Mouse (Mus musculus): ENCODE results near the gene Kcnj1.
A peak's percentile ranks its signal among the peaks of the same experiment; 100 is the strongest.

Gene Kcnj1

DNA sequence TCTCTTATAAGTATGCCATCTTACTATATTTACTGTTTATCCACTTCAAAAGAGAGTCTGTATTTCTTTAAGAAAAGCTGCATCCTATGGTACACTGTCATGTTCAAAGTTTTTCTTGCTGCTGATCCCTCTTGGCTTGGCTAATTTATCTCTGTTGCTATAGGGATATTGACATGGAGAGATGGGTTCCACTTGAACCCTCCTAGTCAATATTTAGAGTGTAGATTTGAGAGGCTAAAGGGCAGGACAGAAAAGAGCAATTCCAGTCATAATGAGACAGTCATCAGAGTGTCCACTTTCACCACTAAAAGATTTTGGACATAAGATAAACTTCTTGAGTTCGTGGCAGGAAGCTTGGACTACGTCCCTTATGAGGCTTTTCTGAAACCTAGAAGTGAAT lies 27.9 kb downstream of the Kcnj1 start:
- DNase-seq (ENCODE audit: low spot score) = no peak

DNA sequence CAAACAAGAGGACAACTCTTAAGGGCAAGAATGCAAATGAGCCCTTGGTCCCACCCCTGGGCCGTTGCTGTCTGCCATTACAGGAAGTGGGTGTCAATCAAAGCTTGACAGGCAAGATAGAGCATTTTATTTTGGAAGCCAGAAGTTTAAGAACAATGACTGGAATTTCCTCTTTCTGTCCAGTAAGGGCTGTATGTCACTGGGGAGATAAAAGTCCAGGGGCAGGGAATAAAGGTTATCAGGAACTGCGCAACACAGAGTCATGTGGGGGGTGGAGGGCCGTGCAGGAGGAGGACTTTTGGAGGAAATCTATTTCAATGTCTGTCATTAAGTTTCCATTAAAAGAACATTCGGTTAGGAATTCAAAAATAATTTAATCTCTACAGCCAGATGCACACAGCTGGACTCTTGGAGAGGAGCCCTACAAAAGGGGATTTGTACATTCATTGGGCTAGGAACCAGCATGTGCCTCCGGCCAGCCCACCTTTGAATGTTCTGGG lies 28.4 kb downstream of the Kcnj1 start:
- no peak for DNase-seq (ENCODE audit: low spot score)

GRCm38 (mm10) chr9:32405191-32405925 lies 33.1 kb downstream of the Kcnj1 start:
- DNase-seq (ENCODE audit: low spot score) = peak; percentile 63

DNA sequence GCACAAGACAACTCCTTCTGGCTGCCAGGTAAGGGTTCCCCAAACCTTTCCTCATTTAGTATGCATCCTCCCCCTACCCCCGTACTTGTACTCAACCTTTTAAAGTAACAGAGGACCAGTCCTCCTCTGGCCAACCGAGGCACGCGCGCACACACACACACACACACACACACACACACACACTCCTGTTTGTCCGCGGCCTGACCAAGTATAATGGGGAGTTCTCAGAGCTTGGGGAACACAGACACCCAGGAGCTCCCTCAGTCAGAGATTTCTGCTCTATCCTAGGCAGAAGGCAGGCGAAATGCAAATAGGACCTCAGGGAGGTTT lies 36.4 kb downstream of the Kcnj1 start:
- no peak for DNase-seq (ENCODE audit: low spot score)

DNA sequence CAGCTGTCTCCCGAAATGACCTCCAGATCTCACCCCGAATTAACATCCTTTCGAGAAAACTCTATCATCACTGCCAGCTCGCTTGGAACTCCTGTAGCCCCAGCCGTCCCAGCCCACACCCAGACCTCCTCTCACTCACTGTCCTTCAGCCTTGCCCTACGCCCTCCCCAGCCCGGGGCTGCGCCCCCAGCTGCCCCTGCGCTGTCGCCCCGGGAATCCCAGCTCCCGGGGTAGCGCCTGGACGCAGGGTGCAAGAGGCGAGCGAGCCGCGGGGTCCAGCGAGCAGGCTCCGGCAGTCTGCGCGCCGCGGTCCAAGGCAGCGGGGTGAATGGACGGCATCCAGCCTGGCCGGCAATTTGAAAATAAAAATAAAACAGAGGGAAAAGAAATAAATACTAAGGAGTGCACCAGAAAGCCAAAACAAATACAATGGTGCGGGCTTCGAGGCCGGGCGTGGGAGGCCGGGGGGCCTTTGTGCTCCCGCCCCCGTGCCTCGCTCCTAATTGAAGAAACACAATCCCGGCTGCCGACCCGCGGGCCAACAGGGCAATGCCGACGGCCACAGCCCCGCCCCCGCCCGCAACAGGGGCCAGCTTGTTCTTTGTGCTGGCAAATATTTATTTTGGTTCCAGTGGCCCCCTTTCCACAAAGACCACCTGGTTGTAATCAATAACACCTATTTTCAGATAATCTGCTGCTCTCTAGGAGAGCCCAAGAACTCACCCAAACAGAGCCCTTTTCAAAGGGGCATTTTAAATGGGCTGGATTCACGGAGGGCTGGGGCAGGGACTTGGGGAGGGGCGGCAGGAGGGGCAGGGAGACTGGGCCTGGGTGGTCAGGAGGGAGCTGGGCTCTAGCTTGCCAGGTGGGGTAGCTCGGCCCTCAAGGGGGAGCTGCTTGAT lies 37.0 kb downstream of the Kcnj1 start:
- DNase-seq (ENCODE audit: low spot score) = no peak

GRCm38 (mm10) chr9:32410671-32411070 lies 38.4 kb downstream of the Kcnj1 start:
- DNase-seq (ENCODE audit: low spot score) = no peak

DNA sequence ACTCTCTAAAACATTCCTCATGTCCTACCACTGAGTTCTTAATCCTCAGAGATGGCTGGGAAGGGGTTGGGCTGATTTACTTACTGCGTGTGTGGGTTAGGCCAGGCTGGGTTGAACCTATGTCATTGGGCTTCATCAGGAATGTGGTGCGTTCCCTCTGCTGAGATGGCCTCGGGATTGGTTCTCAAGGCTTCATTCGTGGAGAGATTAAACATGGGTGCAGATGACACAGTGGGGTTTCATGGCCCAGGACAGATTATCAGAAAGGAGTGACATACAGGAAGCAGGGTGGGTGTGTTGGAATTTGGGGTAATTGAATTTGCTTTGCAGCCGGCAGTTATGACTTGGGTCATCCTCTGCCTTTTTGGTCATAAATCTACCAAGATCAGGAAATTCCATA lies 39.2 kb downstream of the Kcnj1 start:
- no peak for DNase-seq (ENCODE audit: low spot score)

GRCm38 (mm10) chr9:32412836-32413580 lies 40.7 kb downstream of the Kcnj1 start:
- DNase-seq (ENCODE audit: low spot score) = no peak

- no peak for DNase-seq (ENCODE audit: low spot score)
Measured at GRCm38 (mm10) chr9:32414956-32415355, 42.7 kb downstream of the Kcnj1 start.

- DNase-seq (ENCODE audit: low spot score) = no peak
Measured at GRCm38 (mm10) chr9:32415952-32416351, 43.7 kb downstream of the Kcnj1 start.

DNA sequence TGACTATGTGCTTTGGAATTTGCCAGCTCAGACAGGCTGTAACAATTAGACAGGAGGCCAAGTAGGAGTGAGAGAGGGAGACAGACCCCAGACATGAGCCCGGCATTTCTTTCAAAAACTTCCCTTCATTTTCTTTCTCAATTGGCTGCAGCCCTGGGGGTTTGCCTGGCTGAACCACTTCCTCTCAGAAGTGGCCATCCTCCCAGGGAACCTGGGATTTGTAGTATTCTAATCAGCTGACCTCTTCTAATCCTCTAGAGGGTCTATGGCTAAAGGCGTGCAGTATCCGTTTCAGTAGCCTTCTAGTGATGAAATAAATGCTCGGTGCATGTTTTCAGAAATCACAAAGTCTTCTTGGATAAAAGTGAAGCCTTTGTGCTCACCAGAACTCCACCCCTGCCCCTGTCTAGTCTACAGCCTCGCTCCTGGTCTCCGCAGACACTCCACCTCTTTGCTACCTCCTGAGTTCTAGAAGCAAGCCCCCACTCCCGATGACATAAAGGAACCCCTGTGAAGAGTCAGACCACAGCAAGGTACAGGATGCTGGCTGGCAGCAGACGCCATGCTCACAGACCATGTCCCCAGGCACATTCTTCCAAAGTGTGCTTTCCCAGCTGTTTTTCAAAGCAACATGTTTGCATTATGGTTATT lies 45.3 kb downstream of the Kcnj1 start:
- DNase-seq (ENCODE audit: low spot score) = no peak

DNA sequence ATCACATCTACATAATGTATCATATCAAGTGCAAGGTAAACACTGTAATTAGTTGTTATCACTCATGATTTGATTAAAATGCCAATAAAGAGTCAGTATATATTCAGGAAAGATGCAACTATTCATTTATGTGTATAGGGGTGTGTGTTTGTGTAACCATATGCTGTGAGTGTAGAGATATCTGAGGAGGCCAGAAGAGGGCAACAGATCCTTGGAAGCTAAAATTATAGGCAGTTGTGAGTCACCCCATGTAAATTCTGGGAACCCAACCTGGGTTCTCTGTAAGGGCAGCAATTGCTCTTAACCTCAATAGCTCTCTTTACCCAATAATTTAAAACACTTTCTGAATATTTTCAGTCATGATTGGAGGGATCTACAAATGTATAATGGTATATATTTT lies 48.4 kb downstream of the Kcnj1 start:
- no peak for DNase-seq (ENCODE audit: low spot score)

GRCm38 (mm10) chr9:32425321-32425720 lies 53.0 kb downstream of the Kcnj1 start:
- no peak for DNase-seq (ENCODE audit: low spot score)

- no peak for DNase-seq (ENCODE audit: low spot score)
Measured at GRCm38 (mm10) chr9:32431061-32431460, 58.8 kb downstream of the Kcnj1 start.

DNA sequence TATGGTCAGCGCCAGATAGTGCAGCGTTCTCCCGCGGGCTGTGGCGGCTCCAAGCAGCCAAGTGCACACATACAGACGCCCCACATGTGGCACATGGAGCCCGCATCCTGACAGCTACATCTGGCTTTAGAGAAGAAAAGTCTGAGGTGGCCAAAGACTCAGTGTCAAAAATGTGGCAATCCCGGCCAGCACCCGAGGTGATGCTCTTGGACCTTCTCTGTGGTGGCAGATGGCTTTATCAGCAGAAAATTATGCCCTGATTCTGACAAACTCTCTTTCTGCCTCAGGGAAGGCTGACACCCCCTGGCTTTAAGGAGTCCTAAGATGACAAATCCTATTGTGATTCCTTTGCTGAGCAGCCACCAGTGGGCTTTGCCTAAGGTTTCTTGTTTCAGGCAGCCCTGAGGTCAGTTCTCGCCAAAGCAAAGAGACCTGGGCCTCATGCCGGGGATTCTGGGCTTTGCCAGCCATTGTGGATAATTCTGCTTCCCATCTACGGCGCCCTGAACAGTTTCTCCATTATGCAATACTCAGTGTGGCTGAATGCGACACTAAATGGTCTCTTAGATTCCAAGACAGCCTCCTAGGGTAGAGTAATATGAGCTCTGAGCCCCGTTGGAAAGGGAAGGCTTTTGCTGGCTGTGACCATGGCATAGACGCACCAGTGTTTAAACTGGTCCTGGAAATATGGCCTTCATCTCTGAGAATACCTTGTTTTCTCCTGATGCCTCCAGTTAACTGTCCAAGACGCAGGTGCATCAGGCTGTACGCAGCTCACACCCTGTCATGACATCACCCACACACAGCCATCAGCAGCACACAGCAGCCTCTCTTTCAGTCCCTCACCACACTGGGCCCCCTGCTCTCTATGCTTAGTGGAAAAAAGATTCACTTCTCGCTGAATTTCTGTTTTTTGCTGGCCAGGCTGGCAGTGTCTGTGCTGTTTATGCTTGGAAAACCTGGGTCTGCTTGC lies 62.2 kb downstream of the Kcnj1 start:
- no peak for DNase-seq (ENCODE audit: low spot score)

GRCm38 (mm10) chr9:32443115-32443514 lies 70.8 kb downstream of the Kcnj1 start:
- no peak for DNase-seq (ENCODE audit: low spot score)

- DNase-seq (ENCODE audit: low spot score) = no peak
Measured at GRCm38 (mm10) chr9:32443817-32444216, 71.5 kb downstream of the Kcnj1 start.

DNA sequence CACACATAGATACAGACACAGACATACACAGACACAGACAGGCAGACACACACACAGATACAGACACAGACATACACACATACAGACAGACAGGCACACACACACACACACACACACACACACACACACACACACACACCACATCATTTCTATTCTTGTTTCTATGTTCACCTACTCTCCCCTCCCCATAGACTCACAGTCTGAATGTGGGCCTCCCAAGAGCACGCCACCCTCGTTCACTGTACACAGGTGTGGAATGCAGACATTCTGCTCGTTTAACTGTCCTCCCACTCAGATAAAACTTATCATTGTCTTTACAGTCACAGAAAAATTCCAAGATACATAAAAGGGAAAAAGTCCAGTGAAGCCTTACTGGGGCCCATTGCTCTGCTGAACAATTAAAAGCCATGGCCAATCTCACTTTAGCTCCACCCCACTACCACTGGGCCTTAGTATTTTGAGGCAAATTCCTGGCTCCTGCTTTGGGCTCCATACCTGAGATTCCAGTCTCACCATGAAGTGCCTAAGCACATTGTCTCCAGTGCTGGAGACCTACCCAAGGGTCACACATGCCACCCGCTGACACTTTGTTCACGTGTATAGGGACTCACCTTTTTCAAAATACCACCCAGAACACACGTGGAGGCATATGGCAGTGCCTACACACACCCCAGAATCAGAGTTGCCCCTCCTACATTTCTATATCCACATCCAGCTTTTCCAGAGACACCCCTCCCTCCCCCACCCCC lies 72.3 kb downstream of the Kcnj1 start:
- no peak for DNase-seq (ENCODE audit: low spot score)

DNA sequence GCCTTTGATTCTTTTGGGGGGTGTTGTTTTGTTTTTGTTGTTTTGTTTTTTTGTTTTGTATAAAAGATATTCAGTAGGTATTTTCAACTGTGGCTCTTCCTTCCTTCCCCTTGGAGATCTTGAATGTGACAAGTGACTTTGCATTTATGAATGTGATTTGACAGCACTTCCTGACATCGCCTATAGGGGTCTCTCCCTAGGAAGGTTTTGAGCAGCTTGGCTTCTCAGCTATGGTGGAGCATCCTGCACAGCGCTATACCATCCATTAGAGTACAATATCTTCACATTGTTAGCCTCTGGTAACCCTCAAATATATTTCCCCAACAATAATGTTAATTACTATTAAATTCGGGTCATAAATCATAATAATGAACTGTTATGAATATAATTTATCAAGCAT lies 73.5 kb downstream of the Kcnj1 start:
- DNase-seq (ENCODE audit: low spot score) = no peak

- DNase-seq (ENCODE audit: low spot score) = no peak
Measured at GRCm38 (mm10) chr9:32448766-32449165, 76.5 kb downstream of the Kcnj1 start.
